Mouse (Mus musculus): ENCODE data around the gene AI661453.

DNA sequence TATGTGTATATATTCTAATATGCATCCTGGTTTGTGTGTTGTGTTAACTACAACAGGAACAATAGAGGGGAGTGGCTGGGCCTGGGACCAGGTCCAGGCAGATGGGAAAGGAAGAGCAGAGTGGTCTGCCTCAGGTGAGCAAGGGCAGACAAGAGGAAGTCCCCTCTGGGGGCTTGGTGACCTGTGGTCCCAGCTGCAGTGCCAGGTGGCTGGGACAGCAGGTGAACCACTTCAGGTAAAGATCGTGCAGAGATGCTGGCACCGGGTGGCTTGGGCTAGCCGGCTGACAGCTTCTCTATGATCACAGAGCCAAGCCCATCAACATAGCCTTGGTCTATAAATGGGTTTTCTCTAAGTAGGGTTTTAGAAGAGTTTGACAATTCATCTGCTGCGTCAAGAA lies 33.7 kb downstream of the AI661453 start:
- TF ChIP-seq ZNF384 (IDR thresholded peaks at IDR 0.05; ENCODE audit: low read depth, low read length): no peak
- no peak for TF ChIP-seq HCFC1 (IDR thresholded peaks at IDR 0.05; ENCODE audit: borderline replicate concordance, insufficient read depth, low read length)
